Mouse (Mus musculus): Measurements from ENCODE around the gene Pgap1. TPM values are rescaled to one million over a fixed set of nuclear protein-coding genes. Genes with fewer than 3 reads are reported as not detected.

Gene Pgap1
- polyA plus RNA-seq (2017; shearing (Covaris generic)): 10.7 TPM

GRCm38 (mm10) chr1:54557301-54558229, at the start of gene Pgap1:
Gene Pgap1 (minus strand): TSS chr1:54557684.

GRCm38 (mm10) chr1:54438340-54439079, 119.0 kb downstream of the Pgap1 start, which contains the start of gene Gtf3c3:
Gene Gtf3c3 (minus strand): TSS chr1:54438971.

Other genes starting within 250 kb of the Pgap1 start
- 19.7 TPM for gene Gtf3c3, start 118.7 kb downstream of the Pgap1 start, polyA plus RNA-seq (2017; shearing (Covaris generic))